In the genomic region with DNA sequence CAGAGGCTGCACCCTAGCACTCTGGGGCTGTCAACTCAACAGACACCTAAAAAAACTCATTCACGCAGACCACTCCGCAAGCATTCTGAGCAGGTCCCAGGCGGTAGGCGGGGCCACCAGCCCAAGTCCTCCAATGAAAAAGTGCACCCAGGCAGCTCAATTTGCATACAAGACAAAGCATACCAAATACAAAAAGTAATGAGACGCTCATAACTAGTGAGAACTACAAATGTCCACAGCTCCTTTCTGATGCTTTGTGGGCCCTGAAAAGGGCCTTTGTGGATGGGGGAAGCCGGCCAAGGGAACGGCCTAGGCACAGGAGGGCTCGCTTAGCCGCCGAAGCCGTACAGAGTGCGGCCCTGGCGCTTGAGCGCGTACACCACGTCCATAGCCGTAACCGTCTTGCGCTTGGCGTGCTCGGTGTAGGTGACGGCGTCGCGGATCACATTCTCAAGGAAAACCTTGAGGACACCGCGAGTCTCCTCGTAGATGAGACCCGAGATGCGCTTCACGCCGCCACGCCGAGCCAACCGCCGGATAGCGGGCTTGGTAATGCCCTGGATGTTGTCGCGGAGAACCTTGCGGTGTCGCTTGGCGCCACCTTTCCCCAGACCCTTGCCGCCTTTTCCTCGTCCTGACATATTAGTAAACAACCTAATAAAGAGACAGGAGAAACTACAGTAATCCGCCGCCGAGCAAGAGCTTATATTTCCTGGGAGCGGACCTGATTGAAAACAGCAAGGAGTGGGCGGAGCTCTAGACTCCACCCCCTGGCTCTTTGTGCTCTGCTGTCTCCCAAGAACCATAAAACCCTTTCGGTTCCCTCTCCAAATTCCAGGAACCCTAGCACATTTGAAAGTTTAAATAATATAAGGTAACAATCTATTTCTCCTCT, we compare ENCODE assay signal across 8 mouse cellular contexts. TPM values are rescaled to one million over a fixed set of nuclear protein-coding genes. Genes with fewer than 3 reads are reported as not detected.
DNase-seq lines count a peak whose midpoint lies in the region; ATAC-seq lines count a peak whose summit lies in the region.

A gene (minus strand): TSS at position 677 of the 895 bp plus-strand sequence.

- peak within 1 kb of the TSS; percentile 75 for H3K4me2 ChIP-seq in hindbrain, embryonic 12.5 days (replicated peaks)

- H3K27ac ChIP-seq in hindbrain, embryonic 12.5 days: peak within 1 kb of the TSS; percentile 100

- DNase-seq in Muller cell, postnatal 12 days (ENCODE audit: inconsistent ontology term): peak; percentile 93
- peak; percentile 95 for DNase-seq in cerebellum, adult 9-11 months
- peak; percentile 93 to 100 for DNase-seq in frontal cortex, adult 2 months (ENCODE audit: extremely low spot score in 1 of 2, low spot score in 1 of 2)
- DNase-seq in layer of hippocampus, postnatal 25 days (ENCODE audit: extremely low spot score in 1 of 2, low spot score in 1 of 2): peak; percentile 98 to 99
- peak; percentile 97 for DNase-seq in lung, postnatal 25 days (ENCODE audit: low spot score)
- peak; percentile 100 for DNase-seq in retina, embryonic 14.5 days (ENCODE audit: low spot score)
- peak; percentile 96 for DNase-seq in thymus, postnatal 4 days

- peak within 1 kb of the TSS; percentile 75 for H3K4me3 ChIP-seq in hindbrain, embryonic 12.5 days

- peak within 1 kb of the TSS; percentile 90 for H3K9ac ChIP-seq in hindbrain, embryonic 12.5 days

- peaks cover 18% of the 10 kb centered on the region for H3K4me1 ChIP-seq in hindbrain, embryonic 12.5 days

- no peaks in the 10 kb centered on the region for H3K27me3 ChIP-seq in hindbrain, embryonic 12.5 days

- peak; percentile 77 for ATAC-seq in hindbrain, embryonic 12.5 days (ENCODE audit: low FRiP score)

- H3K9me3 ChIP-seq in hindbrain, embryonic 12.5 days (replicated peaks): no peaks in the 10 kb centered on the region

- no peaks in the 10 kb centered on the region for H3K36me3 ChIP-seq in hindbrain, embryonic 12.5 days

- WGBS in hindbrain, embryonic 12.5 days: under 1% methylated on average over 50 of the region's 50 CpGs

RNA-seq across cellular contexts. Expression of the gene that starts here (rescaled TPM):
- 0.56 and 0.80 TPM in 2 replicates for polyA plus RNA-seq in frontal cortex, adult 2 months (2012; rRNA removed)
- 0.51 and 0.72 TPM in 2 replicates for polyA plus RNA-seq in hindbrain, embryonic 12.5 days (2016; fragmentation: Nextera tagmentation; extraction: Ambion mirVana)
- total RNA-seq in layer of hippocampus, postnatal 25 days (2021): 10 to 100 TPM; 11.6 to 12.4 TPM

Comparison
In these comparisons a context has a peak if more than half of its experiments do, and no peak if none do; other contexts are left out.
1. Peak in every context shown above with its lines: DNase-seq, ATAC-seq, H3K4me3 ChIP-seq and H3K27ac ChIP-seq.
2. Peak in DNase-seq in frontal cortex, adult 2 months; RNA of the gene not detected or under 1 TPM.
3. Peak in ATAC-seq, H3K4me3 ChIP-seq, H3K27ac ChIP-seq, H3K9ac ChIP-seq and H3K4me2 ChIP-seq in hindbrain, embryonic 12.5 days; RNA of the gene not detected or under 1 TPM.